Mouse (Mus musculus) lung, embryonic 14.5 days (tissue): ENCODE data around the gene Sptan1. TPM values are rescaled to one million over a fixed set of nuclear protein-coding genes. Genes with fewer than 3 reads are reported as not detected.

Experiments
- ATAC-seq: fragments of 200-750 bp; cut with Nextera tagmentation; 2 replicates; pipeline ENCODE4 v1.8.0; 2017; ENCODE audit warnings: mild to moderate bottlenecking, moderate TSS enrichment, moderate library complexity; ENCODE audit not compliant: insufficient read depth
- DNase-seq: peaks from one replicate; pipeline ENCODE4 v3.0.0-alpha.2; 2015
- H3K27ac ChIP-seq: fragments of 300-500 bp; sonication (generic); 2 replicates; pipeline ENCODE4 v1.5.1; 2014; ENCODE audit warnings: low read depth, mild to moderate bottlenecking, moderate library complexity
- H3K27me3 ChIP-seq: fragments of 300-500 bp; sonication (generic); 2 replicates; pipeline ENCODE4 v1.6.1; 2014; ENCODE audit warnings: low read length, control low read depth; ENCODE audit not compliant: insufficient read depth
- H3K36me3 ChIP-seq: fragments of 300-500 bp; sonication (generic); 2 replicates; pipeline ENCODE4 v1.6.1; 2014; ENCODE audit warnings: control low read depth; ENCODE audit not compliant: insufficient read depth
- H3K4me1 ChIP-seq: fragments of 300-500 bp; sonication (generic); 2 replicates; pipeline ENCODE4 v1.6.1; 2014; ENCODE audit warnings: antibody characterized with exemption, control low read depth; ENCODE audit not compliant: insufficient read depth
- H3K4me2 ChIP-seq: fragments of 300-500 bp; sonication (generic); 2 replicates; pipeline ENCODE4 v1.6.1; 2014; ENCODE audit warnings: mild to moderate bottlenecking
- H3K4me3 ChIP-seq: fragments of 300-500 bp; sonication (generic); 2 replicates; pipeline ENCODE4 v1.5.1; 2014; ENCODE audit warnings: low read depth, low read length
- H3K9ac ChIP-seq: fragments of 300-500 bp; sonication (generic); 2 replicates; pipeline ENCODE4 v1.6.1; 2014
- H3K9me3 ChIP-seq: fragments of 300-500 bp; sonication (generic); 2 replicates; pipeline ENCODE4 v1.6.1; 2016; ENCODE audit warnings: low read depth, low read length, control low read depth
- CTCF ChIP-seq: IDR thresholded peaks from 2 replicates; pipeline ENCODE4 v1.5.1; 2016; ENCODE audit warnings: antibody characterized with exemption, low read depth
- WGBS: fragments of 180-500 bp; shearing (Covaris S2); extraction: QIAGEN DNeasy Blood & Tissue Kit; methylation state at CpG from one replicate; pipeline ENCODE4 v1.1.7; 2014; 5-methylcytosine and 5-hydroxymethylcytosine counted together
- polyA plus RNA-seq: library from polyadenylated mRNA; unstranded; fragments of >200 nt; fragmentation: Nextera tagmentation; extraction: Ambion mirVana; gene quantifications from 2 replicates; pipeline ENCODE4 v1.2.1, GENCODE M21; 2014

Sptan1 gene
- polyA plus RNA-seq, 1 experiment from 2014 or later, result 149 TPM

DNA sequence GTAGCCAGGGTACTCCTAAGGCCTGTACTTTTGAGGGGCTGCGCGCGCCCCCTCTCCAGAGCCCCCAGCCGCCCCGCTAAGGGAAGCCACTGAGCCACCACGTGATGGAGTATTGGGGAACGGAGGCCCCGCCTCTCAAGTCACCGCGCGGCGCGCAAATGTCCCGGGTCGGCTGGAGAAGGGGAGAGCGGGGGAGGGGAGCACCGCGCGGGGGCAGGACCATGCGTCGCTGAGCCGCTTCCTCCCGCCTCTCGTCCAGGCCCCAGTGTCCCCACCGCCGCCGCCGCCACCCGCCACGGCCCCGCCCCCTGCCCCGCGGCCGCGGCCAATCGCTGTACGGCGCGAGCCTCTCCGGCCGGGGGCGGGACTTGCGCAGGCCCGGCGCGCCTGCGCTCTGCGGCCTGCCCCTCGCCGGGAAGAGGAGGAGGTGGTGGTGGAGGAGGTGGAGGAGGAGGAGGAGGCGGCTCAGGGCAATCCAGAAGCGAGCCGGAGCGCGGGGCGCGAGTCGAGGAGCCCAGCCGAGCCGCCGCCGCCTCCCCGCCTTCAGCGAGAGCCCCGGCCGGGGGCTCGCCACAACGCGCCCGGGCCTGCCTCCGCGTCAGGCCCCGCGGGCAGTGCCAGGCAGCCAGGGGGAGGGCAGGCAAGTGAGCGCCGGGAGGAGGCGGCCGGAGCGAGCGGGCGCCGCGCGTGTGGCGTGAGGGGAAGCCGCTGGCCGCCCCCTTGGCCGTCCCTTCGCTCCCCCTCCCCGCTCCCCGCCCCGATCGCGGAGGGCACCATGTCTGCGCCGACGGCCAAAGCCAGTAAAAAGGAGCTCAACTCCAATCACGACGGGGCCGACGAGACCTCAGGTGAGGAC, 100.9 kb downstream of the Sptan1 start:
- peak overlapping the region; percentile 100 for H3K27ac ChIP-seq
- H3K9ac ChIP-seq, result peak overlapping the region; percentile 99
- peak overlapping the region; percentile 83 for H3K4me2 ChIP-seq
- peak overlapping the region; percentile 99 for H3K4me3 ChIP-seq
- no peak for TF ChIP-seq CTCF
- peaks cover 15% of the 10 kb centered on the region; the same call in 1 of the 2 replicates for H3K4me1 ChIP-seq
- DNase-seq, result peak; percentile 98
- 1% methylated on average over 58 of the region's 101 CpGs for WGBS
- peaks cover 30% of the 10 kb centered on the region for H3K36me3 ChIP-seq
- no peaks in the 10 kb centered on the region for H3K27me3 ChIP-seq
- ATAC-seq, result peak; percentile 92
- H3K9me3 ChIP-seq, result no peaks in the 10 kb centered on the region

DNA sequence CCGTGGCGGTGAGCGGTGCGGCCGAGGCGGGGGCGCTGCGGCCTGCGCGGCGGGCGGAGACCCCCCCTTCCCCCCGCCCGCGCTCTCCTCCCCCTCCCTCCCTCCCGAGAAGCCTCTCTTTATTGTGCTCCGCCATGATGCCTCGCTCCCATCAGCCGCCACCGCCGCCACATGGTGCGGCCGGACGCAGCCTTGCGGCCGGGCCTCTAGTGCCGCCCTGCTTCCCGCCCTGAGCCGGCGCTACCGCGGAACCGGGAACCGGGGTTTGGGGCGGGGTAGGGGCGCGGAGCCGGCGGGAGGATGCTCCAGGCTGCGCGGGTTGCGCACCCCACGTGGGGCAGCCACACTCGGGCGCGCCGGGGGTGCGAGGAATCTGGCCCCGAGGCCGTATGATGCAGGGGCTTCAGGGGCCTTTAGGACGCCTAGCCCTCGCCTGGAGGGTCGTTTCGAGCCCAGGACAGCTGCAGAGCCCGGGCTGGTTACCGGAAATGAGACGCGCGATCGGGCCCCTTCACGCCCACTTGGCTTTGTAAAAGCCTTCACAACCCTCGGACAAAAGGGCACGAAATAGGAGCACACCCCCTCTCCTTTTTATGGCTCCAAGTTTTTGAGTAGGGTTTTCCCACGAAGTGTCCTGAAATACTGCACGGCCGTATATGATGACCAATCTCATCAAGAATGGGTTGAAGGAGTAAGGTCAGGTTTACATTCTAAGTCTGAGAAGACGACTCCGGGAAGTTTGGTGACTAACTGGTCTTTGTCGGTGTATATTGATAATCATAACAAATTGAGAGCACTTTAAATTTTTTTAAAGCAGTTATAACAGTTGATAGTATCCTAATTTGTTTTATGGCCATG, 101.9 kb downstream of the Sptan1 start:
- Histone ChIP-seq H3K27ac (peak overlapping the region; percentile 100), H3K27me3 (no peaks in the 10 kb centered on the region), H3K9me3 (no peaks in the 10 kb centered on the region), H3K4me1 (peaks cover 15% of the 10 kb centered on the region; the same call in 1 of the 2 replicates), H3K4me2 (peak overlapping the region; percentile 67), H3K36me3 (peaks cover 34% of the 10 kb centered on the region), H3K9ac (peak overlapping the region; percentile 99), H3K4me3 (peak overlapping the region; percentile 99)
- peak; percentile 22 for ATAC-seq
- DNase-seq, result peak; percentile 69
- no peak for TF ChIP-seq CTCF
- WGBS, result under 1% methylated on average over 68 of the region's 69 CpGs

DNA sequence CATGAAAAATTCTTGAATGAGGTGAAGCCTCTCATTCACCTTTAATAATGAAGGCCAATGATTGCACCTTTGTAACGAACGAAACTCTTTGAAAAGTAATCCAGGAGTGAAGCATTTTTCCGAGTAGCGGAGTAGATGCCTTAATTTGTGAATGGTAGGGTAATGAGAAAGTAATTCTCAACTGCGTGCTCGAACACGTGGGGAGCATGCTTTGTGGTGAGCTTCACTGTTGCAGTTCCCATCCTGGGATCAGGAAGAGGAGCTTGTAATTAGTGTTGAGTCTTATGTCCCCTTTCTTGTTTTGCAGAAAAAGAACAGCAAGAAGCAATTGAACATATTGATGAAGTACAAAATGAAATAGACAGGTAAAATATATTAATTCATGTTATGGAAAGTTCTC, 102.6 kb downstream of the Sptan1 start:
- Histone ChIP-seq H3K4me3 (peak overlapping the region; percentile 99), H3K27me3 (no peaks in the 10 kb centered on the region), H3K4me1 (peaks cover 15% of the 10 kb centered on the region; the same call in 1 of the 2 replicates), H3K9ac (peak overlapping the region; percentile 99), H3K9me3 (no peaks in the 10 kb centered on the region), H3K27ac (0 out of 2 replicates have a peak overlapping the region, but pooled peaks have one; percentile 0), H3K36me3 (peaks cover 41% of the 10 kb centered on the region), H3K4me2 (peak overlapping the region; percentile 67)
- ATAC-seq (no peak), DNase-seq (no peak)
- no peak for TF ChIP-seq CTCF
- WGBS, result 15% methylated on average over 7 of the region's 7 CpGs

GRCm38 (mm10) chr2:30072875-30073274, 107.5 kb downstream of the Sptan1 start:
- Histone ChIP-seq H3K4me1 (0 out of 2 replicates have a peak, but pooled peaks cover 3% of the 10 kb centered on the region), H3K4me3 (no peak overlapping the region), H3K36me3 (peaks cover 54% of the 10 kb centered on the region), H3K9me3 (no peaks in the 10 kb centered on the region), H3K27ac (no peak overlapping the region), H3K27me3 (no peaks in the 10 kb centered on the region), H3K9ac (no peak overlapping the region), H3K4me2 (no peak overlapping the region)
- TF ChIP-seq CTCF, result no peak
- ATAC-seq, result no peak
- 73% methylated on average over 7 of the region's 7 CpGs for WGBS
- DNase-seq, result no peak

DNA sequence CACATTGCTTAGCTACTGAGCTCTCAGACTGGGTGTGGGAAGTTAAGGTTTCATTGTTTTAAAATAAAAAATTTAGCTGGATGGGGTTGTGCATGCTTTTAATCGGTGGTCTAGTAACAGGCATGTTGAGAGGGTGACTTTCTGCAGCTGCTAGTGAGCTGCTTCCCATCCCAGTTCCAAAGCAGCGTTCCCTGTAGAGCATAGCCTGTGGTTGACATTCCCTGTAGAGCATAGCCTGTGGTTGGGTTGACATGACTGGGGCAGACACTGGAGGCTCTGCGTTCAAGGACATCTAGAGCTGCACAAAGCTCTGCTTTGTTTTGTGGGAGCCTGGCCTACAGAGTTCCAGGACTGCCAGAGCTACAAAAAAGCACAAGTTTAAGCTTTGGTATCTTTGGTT, 107.9 kb downstream of the Sptan1 start:
- H3K4me1 ChIP-seq, result 0 out of 2 replicates have a peak, but pooled peaks cover 2% of the 10 kb centered on the region
- 72% methylated on average over 3 of the region's 3 CpGs for WGBS
- H3K9me3 ChIP-seq, result no peaks in the 10 kb centered on the region

GRCm38 (mm10) chr2:30075625-30076024, 110.3 kb downstream of the Sptan1 start:
- H3K4me2 ChIP-seq, result no peak overlapping the region
- no peak for DNase-seq
- 0 out of 2 replicates have a peak, but pooled peaks cover 5% of the 10 kb centered on the region for H3K4me1 ChIP-seq
- ATAC-seq, result no peak
- H3K36me3 ChIP-seq, result peaks cover 26% of the 10 kb centered on the region
- WGBS, result 53% methylated on average over 3 of the region's 3 CpGs
- no peaks in the 10 kb centered on the region for H3K27me3 ChIP-seq
- no peaks in the 10 kb centered on the region for H3K9me3 ChIP-seq
- no peak overlapping the region for H3K4me3 ChIP-seq
- H3K27ac ChIP-seq, result no peak overlapping the region
- H3K9ac ChIP-seq, result no peak overlapping the region
- no peak for TF ChIP-seq CTCF

More for the DNA sequence above, 107.9 kb downstream of the Sptan1 start:
- Histone ChIP-seq H3K4me2 (no peak overlapping the region), H3K27me3 (no peaks in the 10 kb centered on the region), H3K27ac (no peak overlapping the region), H3K4me3 (no peak overlapping the region), H3K36me3 (peaks cover 50% of the 10 kb centered on the region), H3K9ac (no peak overlapping the region)
- ATAC-seq, result no peak
- DNase-seq, result no peak
- TF ChIP-seq CTCF, result no peak
